22 mouse cellular contexts compared by ENCODE assay signal in genomic region chr1:178341435-178341834, GRCm38 (mm10).
"Had no signal": no experiment of that assay in that cellular context is flagged by ENCODE, and none has a peak within 500 bp of the region (broad histone marks: within the 10 kb centered on the region; RNA-seq: fewer than 3 reads in every experiment).

No protein-coding gene starts in this region.

- H3K4me1 ChIP-seq: stomach, embryonic 15.5 days had no signal

- H3K27ac ChIP-seq: liver, embryonic 13.5 days; liver, embryonic 15.5 days; lung, embryonic 15.5 days; midbrain, embryonic 13.5 days; midbrain, embryonic 15.5 days; neural tube, embryonic 13.5 days; neural tube, embryonic 15.5 days; stomach, embryonic 15.5 days; stomach, postnatal 0 days had no signal

- H3K4me3 ChIP-seq: liver, embryonic 13.5 days; liver, embryonic 15.5 days; lung, embryonic 15.5 days; megakaryocyte, embryonic 14.5 days; midbrain, embryonic 13.5 days; midbrain, embryonic 15.5 days; neural tube, embryonic 13.5 days; neural tube, embryonic 15.5 days; stomach, embryonic 15.5 days had no signal

- DNase-seq: liver, embryonic 13.5 days; liver, postnatal 0 days; lung, adult 2 months; lung, postnatal 14 days; lung, postnatal 4 days; retina, postnatal 1 day; right cerebral cortex, adult 18-20 months; right cerebral cortex, postnatal 25 days; right cerebral cortex, postnatal 4 days; spleen, adult 18-20 months; thymus, adult 2 months; thymus, postnatal 25 days; thymus, postnatal 4 days had no signal

- H3K36me3 ChIP-seq: liver, embryonic 13.5 days; liver, embryonic 15.5 days; lung, embryonic 15.5 days; midbrain, embryonic 13.5 days; midbrain, embryonic 15.5 days; neural tube, embryonic 13.5 days; neural tube, embryonic 15.5 days; stomach, embryonic 15.5 days had no signal
